Mouse (Mus musculus): ENCODE measurements around the gene Arhgap1. TPM values are rescaled to one million over a fixed set of nuclear protein-coding genes. Genes with fewer than 3 reads are reported as not detected.
A peak's percentile ranks its signal among the peaks of the same experiment; 100 is the strongest.

Gene Arhgap1
- total and polyA plus RNA-seq, 3 experiments: 37.8 to 58.1 (median 53.1) TPM

DNA sequence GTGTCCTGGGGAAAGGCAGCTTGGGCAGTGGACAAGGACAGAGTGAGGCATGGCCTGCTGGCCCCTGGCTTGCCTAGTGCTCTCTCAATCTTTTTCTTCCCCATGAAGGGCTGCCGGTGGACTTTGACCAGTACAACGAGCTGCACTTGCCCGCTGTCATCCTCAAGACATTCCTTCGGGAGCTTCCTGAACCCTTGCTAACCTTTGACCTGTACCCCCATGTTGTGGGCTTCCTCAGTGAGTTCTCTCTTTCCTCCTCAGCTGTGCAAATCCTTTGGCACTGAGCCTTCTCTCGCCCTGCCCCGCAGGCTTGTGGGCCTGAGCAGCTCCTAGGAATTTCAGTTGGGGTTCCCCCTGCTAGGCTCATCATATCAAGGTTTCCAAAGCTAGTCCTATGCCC lies 20.4 kb downstream of the Arhgap1 start:
- DNase-seq (ENCODE audit: low spot score): no peak
- peaks cover 92% of the 10 kb centered on the region for H3K36me3 ChIP-seq (replicated peaks)
- H3K4me1 ChIP-seq (ENCODE audit: insufficient read depth, low read depth, low read length): no peaks in the 10 kb centered on the region; the same call in 1 of the 2 replicates
- no peak overlapping the region for H3K4me3 ChIP-seq (ENCODE audit: low read depth, low read length)
- no peaks in the 10 kb centered on the region for H3K9me3 ChIP-seq (replicated peaks)
- no peak for ATAC-seq (ENCODE audit: extremely low read depth, insufficient number of reproducible peaks, low FRiP score, poor library complexity, severe bottlenecking)
- H3K27me3 ChIP-seq (ENCODE audit: insufficient read depth, low read length): no peaks in the 10 kb centered on the region
- TF ChIP-seq GATA1 (IDR thresholded peaks at IDR 0.05; ENCODE audit: borderline replicate concordance, low read length): no peak
- TF ChIP-seq GATA2 (IDR thresholded peaks at IDR 0.05; ENCODE audit: borderline replicate concordance, low read depth, low read length): no peak
- no peak for TF ChIP-seq CTCF (IDR thresholded peaks at IDR 0.05; ENCODE audit: low read depth, low read length)
- no peak for TF ChIP-seq POLR2AphosphoS5 (IDR thresholded peaks at IDR 0.05; ENCODE audit: insufficient replicate concordance, low read depth, low read length)
- TF ChIP-seq TAL1 (conservative IDR thresholded peaks at IDR 0.05; ENCODE audit: low read depth, low read length): no peak

DNA sequence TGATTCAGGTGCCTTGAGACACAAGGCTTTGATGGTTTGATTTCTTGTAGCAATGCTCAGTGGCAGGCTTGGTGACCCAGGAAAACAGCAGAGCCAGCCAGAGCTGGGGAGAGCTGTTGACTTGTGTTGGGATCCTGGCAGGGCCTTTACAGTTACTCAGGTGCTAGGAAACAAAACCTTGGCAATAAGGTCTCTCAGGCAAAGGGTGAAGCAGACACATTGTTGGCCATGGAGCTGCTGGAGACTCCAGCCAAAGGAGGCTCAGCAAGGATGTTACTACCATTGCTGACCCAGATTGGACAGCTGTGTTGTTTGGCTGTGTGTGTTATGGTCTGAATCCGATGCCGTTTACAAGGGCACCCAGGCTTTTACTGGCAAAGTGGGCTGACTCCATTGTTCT lies 23.9 kb downstream of the Arhgap1 start:
- Histone ChIP-seq H3K27me3 (ENCODE audit: insufficient read depth, low read length) (no peaks in the 10 kb centered on the region), H3K9me3 (replicated peaks) (no peaks in the 10 kb centered on the region), H3K4me1 (ENCODE audit: insufficient read depth, low read depth, low read length) (no peaks in the 10 kb centered on the region; the same call in 1 of the 2 replicates), H3K4me3 (ENCODE audit: low read depth, low read length) (no peak overlapping the region), H3K36me3 (replicated peaks) (peaks cover 96% of the 10 kb centered on the region)
- TF ChIP-seq POLR2AphosphoS5 (IDR thresholded peaks at IDR 0.05; ENCODE audit: insufficient replicate concordance, low read depth, low read length) (no peak), CTCF (IDR thresholded peaks at IDR 0.05; ENCODE audit: low read depth, low read length) (no peak), TAL1 (conservative IDR thresholded peaks at IDR 0.05; ENCODE audit: low read depth, low read length) (no peak), GATA2 (IDR thresholded peaks at IDR 0.05; ENCODE audit: borderline replicate concordance, low read depth, low read length) (no peak), GATA1 (IDR thresholded peaks at IDR 0.05; ENCODE audit: borderline replicate concordance, low read length) (no peak)
- ATAC-seq (ENCODE audit: extremely low read depth, insufficient number of reproducible peaks, low FRiP score, poor library complexity, severe bottlenecking): no peak
- no peak for DNase-seq (ENCODE audit: low spot score)

DNA sequence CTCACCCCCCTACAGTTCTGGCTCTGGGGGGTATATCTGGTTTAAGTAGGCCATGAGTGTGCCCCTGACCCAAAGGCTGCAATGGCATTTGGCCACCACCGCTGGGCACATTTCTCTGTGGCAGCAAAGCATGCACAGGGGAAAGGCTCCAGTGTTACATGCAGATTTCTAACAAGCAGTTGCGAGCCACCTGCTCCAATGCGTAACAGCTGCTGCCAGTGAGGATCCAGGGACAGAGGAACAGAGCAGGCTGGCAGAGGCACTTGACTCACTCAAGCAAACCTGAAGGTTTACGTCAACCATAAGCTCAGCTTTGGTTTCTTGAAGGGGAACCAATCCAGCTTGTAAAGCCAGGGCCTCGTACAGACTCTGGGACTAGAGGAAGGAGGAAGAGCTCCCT lies 25.2 kb downstream of the Arhgap1 start:
- Histone ChIP-seq H3K4me1 (ENCODE audit: insufficient read depth, low read depth, low read length) (no peaks in the 10 kb centered on the region; the same call in 1 of the 2 replicates), H3K27me3 (ENCODE audit: insufficient read depth, low read length) (no peaks in the 10 kb centered on the region), H3K4me3 (ENCODE audit: low read depth, low read length) (no peak overlapping the region), H3K9me3 (replicated peaks) (no peaks in the 10 kb centered on the region), H3K36me3 (replicated peaks) (peaks cover 96% of the 10 kb centered on the region)
- no peak for DNase-seq (ENCODE audit: low spot score)
- ATAC-seq (ENCODE audit: extremely low read depth, insufficient number of reproducible peaks, low FRiP score, poor library complexity, severe bottlenecking): no peak
- TF ChIP-seq CTCF (IDR thresholded peaks at IDR 0.05; ENCODE audit: low read depth, low read length) (no peak), GATA2 (IDR thresholded peaks at IDR 0.05; ENCODE audit: borderline replicate concordance, low read depth, low read length) (no peak), GATA1 (IDR thresholded peaks at IDR 0.05; ENCODE audit: borderline replicate concordance, low read length) (no peak), TAL1 (conservative IDR thresholded peaks at IDR 0.05; ENCODE audit: low read depth, low read length) (no peak), POLR2AphosphoS5 (IDR thresholded peaks at IDR 0.05; ENCODE audit: insufficient replicate concordance, low read depth, low read length) (no peak)

- ATAC-seq (ENCODE audit: extremely low read depth, insufficient number of reproducible peaks, low FRiP score, poor library complexity, severe bottlenecking): no peak
- no peaks in the 10 kb centered on the region for H3K27me3 ChIP-seq (ENCODE audit: insufficient read depth, low read length)
- H3K9me3 ChIP-seq (replicated peaks): no peaks in the 10 kb centered on the region
- H3K4me3 ChIP-seq (ENCODE audit: low read depth, low read length): no peak overlapping the region
- no peaks in the 10 kb centered on the region; the same call in 1 of the 2 replicates for H3K4me1 ChIP-seq (ENCODE audit: insufficient read depth, low read depth, low read length)
- no peak for DNase-seq (ENCODE audit: low spot score)
- TF ChIP-seq POLR2AphosphoS5 (IDR thresholded peaks at IDR 0.05; ENCODE audit: insufficient replicate concordance, low read depth, low read length): no peak
- TF ChIP-seq TAL1 (conservative IDR thresholded peaks at IDR 0.05; ENCODE audit: low read depth, low read length): no peak
- TF ChIP-seq GATA1 (IDR thresholded peaks at IDR 0.05; ENCODE audit: borderline replicate concordance, low read length): no peak
- no peak for TF ChIP-seq CTCF (IDR thresholded peaks at IDR 0.05; ENCODE audit: low read depth, low read length)
- TF ChIP-seq GATA2 (IDR thresholded peaks at IDR 0.05; ENCODE audit: borderline replicate concordance, low read depth, low read length): no peak
- H3K36me3 ChIP-seq (replicated peaks): peaks cover 98% of the 10 kb centered on the region
Measured at GRCm38 (mm10) chr2:91676420-91676819, 26.8 kb downstream of the Arhgap1 start.

DNA sequence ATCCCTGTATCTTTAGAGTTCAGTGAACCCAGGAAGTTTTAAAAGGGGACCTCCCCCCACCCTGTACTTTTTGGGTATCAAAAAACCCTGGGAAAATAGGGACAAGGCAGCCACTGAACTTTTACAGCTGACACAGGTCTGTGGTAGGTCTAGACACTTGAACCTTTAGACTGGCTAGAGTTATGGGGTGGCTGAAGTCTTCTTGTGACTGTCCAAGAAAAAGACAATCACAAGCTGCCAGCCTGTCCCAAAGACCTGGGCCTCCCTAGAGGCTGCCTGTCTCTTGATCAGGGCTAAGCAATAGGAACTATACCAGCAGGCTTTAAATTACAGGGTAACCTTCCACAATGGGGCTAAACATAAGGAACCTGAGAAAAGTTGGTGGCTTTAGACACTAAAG lies 27.3 kb downstream of the Arhgap1 start:
- H3K36me3 ChIP-seq (replicated peaks): peaks cover 98% of the 10 kb centered on the region
- TF ChIP-seq CTCF (IDR thresholded peaks at IDR 0.05; ENCODE audit: low read depth, low read length) (no peak), TAL1 (conservative IDR thresholded peaks at IDR 0.05; ENCODE audit: low read depth, low read length) (no peak), GATA2 (IDR thresholded peaks at IDR 0.05; ENCODE audit: borderline replicate concordance, low read depth, low read length) (no peak), GATA1 (IDR thresholded peaks at IDR 0.05; ENCODE audit: borderline replicate concordance, low read length) (no peak), POLR2AphosphoS5 (IDR thresholded peaks at IDR 0.05; ENCODE audit: insufficient replicate concordance, low read depth, low read length) (no peak)

DNA sequence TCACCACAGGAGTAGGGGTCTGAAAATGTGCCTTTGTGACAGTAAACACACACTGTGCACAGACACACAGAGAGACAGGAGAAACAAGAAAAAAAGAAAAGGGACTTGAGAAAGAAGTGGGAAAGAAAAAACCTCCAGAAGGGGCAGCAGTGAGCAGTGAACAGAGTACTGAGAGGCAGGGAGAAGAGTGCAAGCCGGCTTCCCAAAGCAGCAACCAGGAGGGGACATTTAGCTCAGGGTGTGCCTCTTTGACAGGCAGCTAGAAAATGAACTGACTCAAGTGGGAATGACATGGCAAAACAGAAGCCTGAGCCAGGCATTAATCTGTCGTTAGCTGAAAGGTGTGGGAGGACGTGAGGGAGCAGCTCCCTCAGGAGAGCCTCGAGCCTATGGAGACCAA lies 33.2 kb downstream of the Arhgap1 start:
- TF ChIP-seq GATA2 (IDR thresholded peaks at IDR 0.05; ENCODE audit: borderline replicate concordance, low read depth, low read length) (no peak), GATA1 (IDR thresholded peaks at IDR 0.05; ENCODE audit: borderline replicate concordance, low read length) (no peak), TAL1 (conservative IDR thresholded peaks at IDR 0.05; ENCODE audit: low read depth, low read length) (no peak), POLR2AphosphoS5 (IDR thresholded peaks at IDR 0.05; ENCODE audit: insufficient replicate concordance, low read depth, low read length) (no peak), CTCF (IDR thresholded peaks at IDR 0.05; ENCODE audit: low read depth, low read length) (no peak)
- Histone ChIP-seq H3K4me1 (ENCODE audit: insufficient read depth, low read depth, low read length) (no peaks in the 10 kb centered on the region), H3K27me3 (ENCODE audit: insufficient read depth, low read length) (no peaks in the 10 kb centered on the region), H3K36me3 (replicated peaks) (peaks cover 95% of the 10 kb centered on the region), H3K4me3 (ENCODE audit: low read depth, low read length) (no peak overlapping the region), H3K9me3 (replicated peaks) (no peaks in the 10 kb centered on the region)
- peak; percentile 12 for DNase-seq (ENCODE audit: low spot score)
- ATAC-seq (ENCODE audit: extremely low read depth, insufficient number of reproducible peaks, low FRiP score, poor library complexity, severe bottlenecking): no peak

More for the DNA sequence above, 27.3 kb downstream of the Arhgap1 start:
- ATAC-seq (ENCODE audit: extremely low read depth, insufficient number of reproducible peaks, low FRiP score, poor library complexity, severe bottlenecking): no peak
- Histone ChIP-seq H3K4me1 (ENCODE audit: insufficient read depth, low read depth, low read length) (no peaks in the 10 kb centered on the region; the same call in 1 of the 2 replicates), H3K27me3 (ENCODE audit: insufficient read depth, low read length) (no peaks in the 10 kb centered on the region), H3K4me3 (ENCODE audit: low read depth, low read length) (no peak overlapping the region), H3K9me3 (replicated peaks) (no peaks in the 10 kb centered on the region)
- no peak for DNase-seq (ENCODE audit: low spot score)

Measured in G1E (cell line).